Mouse (Mus musculus): ENCODE measurements around the gene Rsph6a.

The Rsph6a gene

DNA sequence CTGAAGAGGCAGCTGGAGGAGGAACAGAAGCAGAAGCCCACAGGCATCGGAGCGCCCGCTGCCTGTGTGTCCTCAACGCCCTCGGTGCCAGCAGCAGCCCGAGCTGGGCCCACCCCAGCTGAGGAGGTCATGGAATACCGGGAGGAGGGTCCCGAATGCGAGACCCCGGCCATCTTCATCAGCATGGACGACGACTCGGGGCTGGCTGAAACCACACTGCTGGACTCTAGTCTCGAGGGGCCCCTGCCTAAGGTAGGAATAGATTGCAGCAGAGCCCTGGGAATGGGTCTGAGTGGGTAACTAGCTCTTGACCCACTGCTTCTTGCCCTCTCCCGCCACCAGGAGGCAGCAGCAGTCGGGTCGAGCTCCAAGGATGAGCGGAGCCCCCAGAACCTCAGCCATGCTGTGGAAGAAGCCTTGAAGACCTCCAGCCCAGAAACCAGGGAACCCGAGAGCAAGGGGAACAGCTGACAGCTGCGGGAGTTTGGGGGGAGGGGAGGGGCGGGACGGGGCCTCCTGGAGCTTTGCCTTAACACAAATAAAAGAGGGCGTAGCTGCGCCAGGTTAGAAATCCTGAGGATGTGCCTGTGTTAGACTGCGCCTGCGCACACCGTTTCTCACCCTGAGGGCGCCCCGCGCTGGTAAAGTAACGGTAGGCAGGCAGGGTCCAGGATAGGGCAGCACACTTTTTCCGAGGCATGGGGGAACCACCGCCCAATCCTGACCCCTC is at the start of gene Rsph6a:
Rsph6a (plus strand) TSS at position 644 of the 730 bp plus-strand sequence.
- no peak for DNase-seq (ENCODE audit: low spot score in 2 of 2)

GRCm38 (mm10) chr7:19005417-19006121 is 48.9 kb upstream of the Rsph6a start:
- no peak for DNase-seq (ENCODE audit: low spot score in 2 of 2)

DNA sequence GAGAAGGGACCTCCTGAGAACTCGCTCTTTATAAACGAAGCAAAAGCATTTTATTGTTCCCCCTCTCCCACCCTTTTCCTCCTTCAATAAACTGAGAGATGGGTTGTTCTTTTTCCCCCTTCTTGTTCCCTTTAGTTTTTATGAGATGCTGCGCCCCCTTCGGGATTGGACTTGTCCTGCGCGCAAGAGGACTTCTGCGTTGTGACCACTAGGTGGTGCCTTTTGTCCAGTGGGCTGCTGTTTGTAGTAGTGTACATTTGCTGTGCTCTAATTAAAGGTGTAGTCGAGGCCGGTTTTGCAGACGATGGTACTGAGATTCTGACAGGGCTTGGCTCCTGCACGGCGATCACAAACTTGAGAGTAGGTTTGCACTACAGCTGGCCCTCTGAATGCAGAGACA is 48.0 kb upstream of the Rsph6a start:
- peak; percentile 79 to 83 for DNase-seq (ENCODE audit: low spot score in 2 of 2)

DNA sequence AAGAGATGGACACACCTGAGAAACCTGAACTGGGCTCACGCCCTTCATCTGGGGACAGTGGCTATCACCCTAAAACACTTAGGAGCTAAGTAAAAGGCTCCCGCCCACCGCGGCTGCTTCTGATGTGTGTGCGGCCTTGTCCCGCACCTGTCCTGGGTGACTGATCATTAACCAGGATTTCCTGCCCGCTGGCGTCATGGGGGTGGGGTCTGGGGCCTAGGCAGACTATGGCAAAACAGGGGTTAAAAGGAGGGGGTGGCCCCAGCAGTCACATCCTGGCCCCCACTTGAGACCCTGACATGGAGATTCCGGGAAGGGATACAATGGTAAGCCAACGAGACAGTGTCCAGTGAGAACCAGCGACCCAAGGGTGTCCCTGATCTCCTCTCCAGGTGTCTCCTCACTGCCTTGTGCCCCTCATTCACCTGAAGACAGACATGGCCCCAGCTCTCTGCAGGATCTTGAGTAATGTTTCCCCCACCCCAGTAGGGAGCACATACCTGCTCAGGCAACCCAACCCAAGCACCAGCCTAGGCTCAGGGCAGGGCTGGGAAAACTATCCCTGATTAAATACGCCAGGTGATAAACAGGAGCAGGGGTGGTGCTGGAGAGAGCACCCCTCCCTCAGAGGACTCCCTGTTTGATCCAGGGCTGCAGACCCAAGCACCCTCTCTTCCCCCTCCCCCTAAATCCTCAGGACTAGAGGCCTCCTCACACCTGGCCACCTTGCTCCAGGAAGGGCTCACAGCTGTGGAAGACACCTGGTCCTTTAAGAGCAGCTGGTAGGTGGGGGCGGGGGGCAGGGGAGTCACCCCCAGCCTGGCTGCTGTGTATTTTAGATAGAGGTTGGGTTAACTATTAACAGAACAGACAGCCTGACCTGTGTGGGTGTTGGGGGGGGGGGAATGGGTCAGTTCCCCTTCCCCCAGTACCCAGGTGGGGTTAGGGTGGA is 47.2 kb upstream of the Rsph6a start:
- DNase-seq (ENCODE audit: low spot score in 2 of 2) = no peak

DNA sequence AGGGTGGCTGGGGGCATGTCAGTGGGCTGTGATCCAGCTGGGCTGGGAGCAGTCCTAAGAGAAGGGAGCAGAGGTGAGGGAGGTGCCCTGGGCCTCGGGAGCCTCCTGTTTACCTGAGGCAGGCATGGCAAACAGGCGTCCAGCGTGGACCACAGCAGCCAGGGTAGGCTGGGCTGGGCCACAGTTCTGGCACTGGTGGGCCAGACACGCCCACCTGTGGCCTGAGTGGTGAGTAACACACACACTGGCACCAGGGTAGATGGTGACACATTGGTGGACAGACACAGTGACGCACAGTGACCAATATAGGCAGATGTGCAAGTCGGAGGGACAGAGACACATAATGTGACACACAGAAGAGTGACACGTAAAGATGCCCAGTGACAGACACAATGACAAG is 43.9 kb upstream of the Rsph6a start:
- DNase-seq (ENCODE audit: low spot score in 2 of 2) = no peak

DNA sequence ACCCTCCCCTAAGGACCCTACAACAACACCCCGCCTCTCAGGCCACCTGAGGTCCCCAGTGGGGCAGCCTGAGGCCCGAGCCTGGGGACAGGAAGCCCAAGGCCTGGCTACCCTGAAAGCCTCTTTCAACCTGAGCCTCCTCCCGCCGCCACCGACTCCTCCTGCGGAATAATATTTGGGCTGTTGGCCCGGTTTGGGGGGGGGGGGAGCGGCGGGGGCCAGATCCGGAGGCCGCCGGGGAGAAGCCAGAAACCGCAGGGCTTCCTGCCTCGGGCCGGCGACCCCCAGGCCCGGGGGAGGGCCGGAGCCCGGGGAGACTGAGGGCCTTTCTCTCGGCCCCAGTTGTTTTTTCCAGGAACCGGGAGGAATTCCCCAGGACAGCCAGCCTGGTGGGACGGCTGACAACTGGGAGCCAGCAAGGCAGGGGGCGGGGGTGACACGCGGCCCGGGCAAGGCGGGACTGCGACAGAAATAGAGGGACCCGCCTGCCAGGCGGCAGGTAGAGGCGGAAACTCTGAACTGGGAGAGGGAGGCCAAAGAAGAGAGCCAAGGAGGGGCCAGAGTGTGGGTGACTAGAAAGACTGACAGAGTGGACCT is 42.4 kb upstream of the Rsph6a start:
- DNase-seq (ENCODE audit: low spot score in 2 of 2) = no peak

- no peak for DNase-seq (ENCODE audit: low spot score in 2 of 2)
These were observed 41.6 kb upstream of the Rsph6a start for GRCm38 (mm10) chr7:19012882-19013281.

DNA sequence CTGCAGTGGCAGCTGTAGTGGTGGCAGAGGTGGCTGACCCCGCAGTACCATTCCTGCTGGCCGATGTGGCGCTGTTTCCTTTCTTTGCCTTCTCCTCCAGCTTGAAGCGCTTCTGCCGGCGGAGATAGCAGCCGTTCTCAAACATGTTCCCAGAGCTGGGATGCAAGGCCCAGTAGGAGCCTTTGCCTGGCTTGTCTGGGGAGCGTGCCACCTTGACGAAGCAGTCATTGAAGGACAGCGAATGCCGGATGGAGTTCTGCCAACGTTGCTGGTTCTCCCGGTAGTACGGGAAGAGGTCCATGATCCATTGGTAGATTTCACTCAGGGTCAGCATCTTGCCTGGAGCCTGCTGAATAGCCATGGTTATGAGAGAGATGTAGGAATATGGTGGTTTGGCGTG is 40.0 kb upstream of the Rsph6a start:
- DNase-seq (ENCODE audit: low spot score in 2 of 2) = no peak

- DNase-seq (ENCODE audit: low spot score in 2 of 2) = no peak
These were observed 38.4 kb upstream of the Rsph6a start for GRCm38 (mm10) chr7:19016042-19016441.

GRCm38 (mm10) chr7:19017909-19018308 is 36.6 kb upstream of the Rsph6a start:
- no peak for DNase-seq (ENCODE audit: low spot score in 2 of 2)

GRCm38 (mm10) chr7:19021048-19021447 is 33.4 kb upstream of the Rsph6a start:
- no peak for DNase-seq (ENCODE audit: low spot score in 2 of 2)

- DNase-seq (ENCODE audit: low spot score in 2 of 2) = no peak
These were observed 32.1 kb upstream of the Rsph6a start for GRCm38 (mm10) chr7:19022189-19022958.

DNA sequence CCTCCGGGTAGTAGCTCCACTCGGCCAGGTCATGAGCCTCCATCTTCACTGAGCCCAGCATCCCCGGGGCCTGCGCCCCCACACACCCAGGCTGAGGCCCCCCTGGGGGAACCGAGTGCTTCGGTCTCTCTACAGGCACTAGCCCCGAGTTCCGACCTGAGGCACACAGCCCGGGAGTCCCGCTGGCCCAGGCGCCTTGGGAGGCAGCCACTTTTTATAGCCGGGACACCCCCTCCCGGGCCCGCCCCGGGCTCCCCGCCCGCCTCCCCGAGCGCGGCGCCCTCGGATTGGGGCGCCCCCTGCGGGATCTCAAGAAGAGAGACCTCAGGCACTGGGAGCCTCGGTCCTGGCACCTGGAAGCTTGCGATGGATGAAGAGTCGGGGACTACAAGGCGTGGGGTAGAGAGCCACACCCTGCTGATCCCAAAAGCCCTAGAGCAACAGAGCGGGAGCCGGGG is 31.1 kb upstream of the Rsph6a start, which contains the start of gene Foxa3:
Foxa3 (minus strand) TSS at position 182 of the 458 bp plus-strand sequence.
- DNase-seq (ENCODE audit: low spot score in 2 of 2) = peak in 1 of 2 experiments; percentile 28

DNA sequence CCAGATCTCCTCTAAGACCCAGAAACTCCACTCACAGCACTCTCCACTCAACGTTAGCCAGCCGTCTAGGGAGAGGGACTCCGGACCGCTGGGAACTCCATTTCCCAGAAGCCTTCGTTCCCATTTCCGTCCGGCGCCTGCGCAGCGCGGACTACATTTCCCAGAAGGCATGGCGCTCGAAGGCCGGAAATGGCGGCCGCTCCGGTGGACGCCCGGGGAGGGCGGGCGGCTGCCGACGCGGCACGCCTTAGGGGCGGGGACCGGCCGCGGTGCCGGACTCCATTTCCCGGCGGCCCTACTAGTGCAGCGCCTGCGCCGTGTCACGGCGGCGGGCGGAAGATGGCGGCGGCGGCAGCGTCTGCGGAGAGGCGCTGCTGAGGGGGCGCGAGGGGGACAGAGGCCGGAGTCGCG is 30.4 kb upstream of the Rsph6a start, which contains the start of gene Sympk:
Sympk (plus strand) TSS at position 282 of the 411 bp plus-strand sequence.
- DNase-seq (ENCODE audit: low spot score in 2 of 2) = peak; percentile 92 to 96

GRCm38 (mm10) chr7:19024581-19025255 is 29.8 kb upstream of the Rsph6a start:
- no peak for DNase-seq (ENCODE audit: low spot score in 2 of 2)

DNA sequence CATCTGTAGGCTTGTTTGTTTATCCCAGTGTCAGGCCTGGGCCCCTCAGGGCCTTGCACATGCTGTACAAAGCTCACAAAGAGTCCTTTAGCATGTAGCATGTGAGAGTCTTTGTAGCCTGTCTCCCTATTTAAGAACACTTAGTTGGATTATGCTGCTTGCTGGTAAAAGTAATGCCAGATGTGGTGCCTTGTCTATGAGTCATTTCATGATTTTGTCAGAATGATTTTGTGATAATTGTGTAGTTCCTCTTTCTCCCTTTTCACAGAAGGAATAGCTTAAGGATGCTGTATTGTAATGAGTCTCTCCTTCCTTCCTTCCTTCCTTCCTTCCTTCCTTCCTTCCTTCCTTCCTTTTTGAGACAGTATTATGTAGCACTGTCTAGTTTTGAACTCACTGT is 26.4 kb upstream of the Rsph6a start:
- DNase-seq (ENCODE audit: low spot score in 2 of 2) = no peak

DNA sequence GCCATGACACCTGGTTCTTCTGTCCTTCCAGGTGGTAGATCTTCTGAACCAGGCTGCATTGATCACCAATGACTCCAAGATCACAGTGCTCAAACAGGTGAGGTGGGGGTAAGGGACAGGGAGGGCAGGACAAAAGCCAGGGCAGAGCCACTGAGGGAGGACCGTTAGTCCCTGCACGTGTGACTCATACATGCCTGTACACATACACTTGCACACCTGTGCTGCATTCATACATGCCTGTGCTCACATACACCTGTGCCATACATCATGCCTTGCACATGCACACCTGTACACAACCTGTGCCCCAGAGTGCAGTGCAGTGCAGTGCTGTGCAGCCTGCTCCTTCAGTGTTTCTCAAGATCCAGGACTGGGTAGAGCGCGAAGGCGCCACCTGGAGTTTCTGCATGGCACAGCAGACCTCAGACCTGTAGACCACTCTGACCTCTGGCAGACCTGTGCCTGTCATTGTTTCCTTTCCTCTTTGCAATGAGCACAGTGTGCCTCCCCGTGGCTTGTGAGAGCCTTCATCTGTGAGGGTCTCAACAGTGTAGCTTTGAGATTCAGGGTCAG is 25.3 kb upstream of the Rsph6a start:
- peak in 1 of 2 experiments; percentile 38 for DNase-seq (ENCODE audit: low spot score in 2 of 2)

DNA sequence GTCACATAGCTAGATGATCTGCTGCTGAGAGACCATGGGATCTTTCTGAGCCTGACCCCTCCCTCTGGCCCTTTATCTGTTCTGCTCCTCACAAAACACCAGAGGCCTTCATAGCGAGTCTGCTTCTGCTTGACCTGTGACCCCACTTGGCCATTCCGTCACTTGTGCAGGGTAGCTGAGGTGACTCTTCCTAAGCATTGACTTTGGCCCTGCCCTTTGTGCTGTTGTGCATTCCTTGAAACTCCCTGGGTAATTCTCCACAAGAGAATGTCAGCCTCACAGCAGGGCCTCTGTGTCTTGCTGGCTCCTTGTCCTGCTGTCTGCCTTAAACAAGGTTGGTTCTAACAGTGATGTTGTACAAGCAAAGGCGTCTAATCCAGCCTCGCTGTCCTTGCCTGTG is 22.8 kb upstream of the Rsph6a start:
- no peak for DNase-seq (ENCODE audit: low spot score in 2 of 2)

GRCm38 (mm10) chr7:19044616-19045015 is 9.9 kb upstream of the Rsph6a start:
- DNase-seq (ENCODE audit: low spot score in 2 of 2) = no peak
